Mouse (Mus musculus): ENCODE measurements at regions not wholly inside any gene's neighbourhood (a gene's known extent, or its start where the extent isn't known, plus 50 kb on each side); places are given as distances from the start of the nearest gene placed in this dataset.

DNA sequence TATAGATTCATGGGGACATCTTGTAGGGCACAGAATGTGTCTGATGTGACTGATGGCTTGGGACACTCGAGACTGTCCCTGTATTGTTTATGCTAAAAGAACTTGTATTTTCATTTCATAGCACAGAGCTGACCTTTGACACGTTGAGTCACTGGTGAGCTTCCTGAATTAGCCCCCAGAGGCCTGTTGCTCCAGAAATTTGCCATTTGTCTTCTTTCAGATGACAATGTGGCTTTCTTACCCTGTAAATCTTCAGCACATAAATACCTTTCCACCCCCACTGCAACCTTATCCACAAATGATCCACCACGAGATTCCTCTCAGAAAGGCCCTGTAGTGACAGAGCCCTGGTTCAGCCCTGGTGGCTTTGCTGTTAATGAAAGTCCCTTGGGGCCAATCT is 335.5 kb upstream of the Zfp637 start:
- no peak for DNase-seq

DNA sequence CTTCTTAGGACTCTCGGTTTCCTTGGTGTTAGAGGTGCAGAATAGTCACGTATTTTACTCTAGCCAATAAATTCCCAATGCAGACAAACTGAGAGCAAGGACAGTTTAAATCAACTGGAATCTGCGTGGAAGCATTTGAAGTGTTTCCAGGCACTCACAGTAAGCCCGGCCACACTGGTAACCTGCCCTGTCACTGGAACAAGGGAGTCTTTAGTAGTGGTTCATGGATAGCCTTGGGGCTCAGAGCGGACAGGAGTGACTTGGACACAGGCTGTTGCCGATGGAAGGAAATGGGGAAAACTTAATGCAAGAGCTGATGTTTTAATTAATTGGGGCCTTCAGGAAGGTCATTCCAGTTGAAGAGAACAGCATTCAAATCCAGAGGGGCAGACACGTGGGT is 334.4 kb upstream of the Zfp637 start:
- DNase-seq, result no peak

DNA sequence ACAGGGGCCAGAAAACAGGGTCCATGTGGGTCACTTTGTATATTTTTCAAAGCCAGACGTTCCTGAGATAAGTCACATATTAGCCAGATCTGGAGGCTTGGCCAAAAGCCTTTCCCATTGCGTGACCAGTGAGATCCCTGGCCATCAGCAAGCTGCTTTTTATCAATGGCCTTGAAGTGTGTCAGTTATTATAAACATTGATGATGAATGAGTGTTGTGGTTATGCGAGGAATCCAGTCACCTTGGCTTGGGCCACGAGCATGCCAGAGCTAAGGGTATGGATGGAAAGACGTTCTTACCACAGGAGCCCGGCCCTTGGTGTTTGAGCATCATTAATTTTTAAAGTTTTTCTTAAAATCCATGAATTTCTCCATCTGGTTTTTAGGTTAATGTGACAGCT is 332.1 kb upstream of the Zfp637 start:
- DNase-seq, result no peak

DNA sequence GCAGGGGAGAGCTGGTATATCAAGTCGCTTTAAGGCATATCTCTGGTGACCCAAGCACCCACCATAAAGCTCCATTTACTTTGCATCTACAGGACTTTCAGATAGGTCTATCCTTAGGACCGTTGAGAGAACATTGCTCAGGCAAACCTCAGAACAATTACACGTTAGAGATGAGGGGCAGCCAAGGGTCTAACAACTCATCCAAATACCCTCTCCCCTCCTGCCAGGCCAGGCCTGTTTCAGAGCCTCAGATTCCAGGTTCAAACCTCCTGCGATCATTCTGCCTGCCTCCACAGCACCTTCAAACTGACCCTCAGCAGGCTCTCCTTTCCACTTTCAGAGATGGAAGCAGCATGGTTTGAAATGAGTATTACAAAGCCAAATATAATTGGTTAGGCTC is 331.0 kb upstream of the Zfp637 start:
- DNase-seq, result no peak

DNA sequence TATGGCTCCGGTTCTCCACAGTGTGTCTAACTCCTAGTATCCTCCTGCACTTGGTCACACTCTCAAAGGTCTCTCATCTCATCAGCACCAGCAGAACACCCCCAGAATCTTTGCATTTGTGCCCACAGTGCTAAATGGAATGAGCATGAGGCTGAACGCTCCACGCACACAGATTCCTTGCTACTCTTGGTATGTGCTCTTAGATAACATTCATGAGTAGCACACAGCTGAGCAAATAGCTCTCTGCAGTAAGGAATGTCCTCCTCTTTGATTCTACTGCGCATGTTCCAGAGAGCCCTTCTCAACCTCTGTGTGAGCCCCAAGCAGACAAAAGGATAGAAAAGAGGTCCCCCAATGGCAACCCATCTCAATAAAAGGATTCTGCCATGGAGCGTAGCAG is 326.1 kb upstream of the Zfp637 start:
- no peak for DNase-seq

DNA sequence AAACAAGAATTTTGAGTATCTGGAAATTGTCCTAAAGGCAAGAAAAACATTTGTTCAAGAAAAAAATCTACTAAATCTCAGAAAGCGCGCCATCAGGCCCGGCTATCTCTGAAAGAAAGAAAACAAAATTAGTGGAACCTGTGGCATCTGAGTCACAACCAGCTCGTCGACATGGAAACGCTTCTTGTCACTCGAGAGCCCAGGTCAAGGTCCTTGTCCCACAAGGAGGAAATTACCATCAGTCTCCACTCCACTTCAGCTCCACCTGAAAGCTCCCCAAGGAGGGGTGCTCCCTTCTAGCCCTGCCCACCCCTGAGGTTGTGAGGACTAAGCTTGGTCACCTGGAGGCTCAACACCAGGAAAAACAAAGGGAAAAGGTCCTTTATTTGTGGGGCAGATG is 324.1 kb upstream of the Zfp637 start:
- no peak for DNase-seq

DNA sequence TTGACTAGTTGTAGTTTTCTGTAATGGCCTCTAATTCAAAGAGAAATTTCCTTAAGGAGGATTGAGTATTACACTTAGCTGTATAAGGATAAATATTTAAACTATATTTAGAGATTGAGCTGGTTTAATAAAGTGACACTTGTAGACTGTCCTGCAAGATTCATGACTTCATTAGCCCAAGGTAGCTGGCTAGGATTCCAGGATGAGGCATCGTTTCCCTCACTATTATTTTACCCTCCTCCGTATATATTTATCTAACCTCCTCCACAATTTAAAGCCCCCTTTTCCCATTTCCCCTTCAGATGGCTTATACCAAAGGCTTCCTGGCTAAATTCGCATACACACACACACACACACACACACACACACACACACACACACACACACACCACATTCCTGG is 322.0 kb upstream of the Zfp637 start:
- no peak for DNase-seq

DNA sequence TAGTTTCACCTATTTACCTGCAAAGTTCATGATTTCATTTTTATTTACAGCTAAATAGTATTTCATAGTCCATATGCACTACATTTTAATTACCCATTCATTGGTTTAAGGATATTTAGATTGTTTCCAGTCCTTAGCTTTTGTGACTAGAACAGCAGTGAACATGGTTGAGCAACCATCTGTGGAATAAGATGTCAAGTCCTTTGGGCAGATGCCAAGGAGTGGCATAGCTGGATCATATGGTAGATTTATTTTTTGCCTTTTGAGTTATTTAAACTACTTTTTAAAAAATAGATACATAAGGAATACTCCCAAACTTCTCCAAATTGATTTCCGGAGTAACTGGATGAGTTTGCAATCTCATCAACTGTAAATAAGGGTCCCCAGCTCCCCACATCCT is 321.5 kb upstream of the Zfp637 start:
- no peak for DNase-seq

DNA sequence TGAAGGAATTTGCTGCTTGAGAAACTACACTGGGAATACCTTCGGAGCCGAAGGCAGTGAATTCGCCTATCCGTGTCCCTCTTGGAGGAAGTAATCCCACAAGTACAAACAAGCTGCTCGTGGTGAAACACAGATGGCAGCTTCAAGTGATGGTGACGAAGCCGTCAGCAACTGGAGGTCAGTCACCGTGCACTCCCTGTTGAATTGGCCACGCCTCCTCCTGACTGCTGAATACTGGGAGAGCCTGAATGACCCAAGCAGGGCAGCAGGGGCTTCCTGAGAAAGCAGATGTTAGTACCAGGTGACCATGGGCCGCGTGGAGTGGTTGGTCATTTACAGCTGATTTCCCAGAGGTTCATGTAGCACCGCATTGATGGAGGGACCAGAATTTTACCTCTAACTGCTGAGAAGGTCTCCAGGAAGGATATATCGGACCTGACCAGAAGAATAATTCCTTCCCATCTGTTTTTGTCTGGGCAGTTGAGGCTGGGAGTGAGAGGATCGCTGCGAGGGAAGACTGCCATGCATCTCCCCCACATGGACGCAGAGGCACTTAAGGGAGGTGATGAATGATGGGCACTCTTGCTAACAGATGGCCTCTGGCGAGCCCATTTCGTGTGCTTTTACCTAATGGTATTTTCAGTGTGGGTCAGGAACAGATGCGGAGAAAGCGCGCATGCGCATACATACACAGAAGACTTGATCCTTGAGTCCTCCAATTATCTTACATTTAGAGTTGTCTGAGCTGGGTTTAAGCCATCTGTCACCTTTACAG is 314.6 kb upstream of the Zfp637 start:
- DNase-seq, result no peak

DNA sequence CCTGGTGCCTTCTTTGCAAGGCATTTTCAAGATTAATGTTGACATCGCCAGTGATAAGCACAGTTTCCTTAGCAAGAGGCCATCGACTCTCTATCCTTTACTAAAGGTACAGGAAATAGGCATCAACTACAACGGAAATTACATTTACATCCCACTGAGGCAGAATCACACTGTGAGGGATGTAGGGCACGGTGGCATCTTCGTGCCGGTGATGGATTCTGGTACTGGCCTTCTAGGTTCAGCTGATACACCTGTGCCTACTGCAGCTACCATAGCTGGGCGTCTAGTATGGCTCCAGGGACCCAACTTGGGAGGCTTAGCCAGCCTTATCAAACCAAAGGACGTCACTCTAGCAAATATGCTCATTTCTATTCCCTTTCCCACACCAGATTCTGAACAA is 313.5 kb upstream of the Zfp637 start:
- DNase-seq, result no peak

DNA sequence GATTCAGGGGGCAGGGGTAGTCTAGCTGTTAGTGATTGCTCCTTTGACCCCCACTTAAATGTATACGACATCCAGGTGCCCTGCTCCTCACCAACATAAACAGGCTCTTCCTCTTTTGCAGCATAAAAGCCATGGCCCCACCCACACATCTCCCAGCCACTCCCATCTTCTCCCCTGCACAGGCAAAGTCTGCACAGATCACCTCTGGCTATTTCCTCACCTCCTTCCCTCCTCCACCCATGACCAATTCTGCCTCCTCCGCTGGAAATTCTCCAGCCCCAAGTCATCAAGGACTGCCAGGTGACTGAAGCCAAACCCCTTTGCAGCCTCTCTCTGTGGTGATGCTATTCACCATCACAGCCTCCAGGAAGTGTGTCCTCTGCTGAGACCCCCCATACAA is 306.8 kb upstream of the Zfp637 start:
- no peak for DNase-seq

DNA sequence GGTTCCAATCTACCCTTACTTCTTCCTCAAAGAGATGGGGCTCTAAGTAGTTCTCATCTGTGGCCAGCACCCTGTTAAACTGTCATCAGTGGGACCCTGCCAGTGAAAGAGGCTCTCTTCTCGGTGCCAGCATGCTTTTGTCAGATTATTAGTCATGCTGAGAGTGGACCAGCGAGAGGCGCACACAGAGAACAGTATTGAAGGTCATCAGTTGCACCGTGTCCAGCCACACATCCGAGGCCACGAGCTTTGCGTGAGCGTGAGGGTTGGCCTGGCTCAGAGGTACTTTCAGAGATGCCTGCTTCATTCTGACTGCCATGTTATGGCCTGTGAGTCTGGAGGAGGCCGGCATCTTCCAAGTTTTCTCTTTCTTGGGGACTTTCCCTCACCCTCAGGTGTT is 306.0 kb upstream of the Zfp637 start:
- no peak for DNase-seq

DNA sequence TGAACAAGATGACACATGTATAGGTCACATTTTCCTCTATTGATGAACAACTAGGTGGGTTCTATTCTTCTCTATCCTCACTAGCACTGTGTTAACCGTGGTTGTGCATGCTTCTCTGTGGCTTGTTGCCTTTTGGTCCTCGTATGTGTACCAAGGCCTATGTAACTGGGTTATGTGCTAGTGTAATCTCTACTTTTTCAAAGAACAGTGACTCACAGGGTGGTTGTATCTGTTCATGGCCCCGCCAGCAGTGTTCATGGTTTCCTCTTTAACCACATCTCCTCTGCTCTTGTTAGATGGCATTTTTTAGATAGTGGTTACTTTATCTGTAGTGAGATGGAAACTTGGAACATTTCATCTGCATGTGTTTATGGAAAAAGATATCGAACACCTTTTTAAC is 304.9 kb upstream of the Zfp637 start:
- DNase-seq, result no peak

DNA sequence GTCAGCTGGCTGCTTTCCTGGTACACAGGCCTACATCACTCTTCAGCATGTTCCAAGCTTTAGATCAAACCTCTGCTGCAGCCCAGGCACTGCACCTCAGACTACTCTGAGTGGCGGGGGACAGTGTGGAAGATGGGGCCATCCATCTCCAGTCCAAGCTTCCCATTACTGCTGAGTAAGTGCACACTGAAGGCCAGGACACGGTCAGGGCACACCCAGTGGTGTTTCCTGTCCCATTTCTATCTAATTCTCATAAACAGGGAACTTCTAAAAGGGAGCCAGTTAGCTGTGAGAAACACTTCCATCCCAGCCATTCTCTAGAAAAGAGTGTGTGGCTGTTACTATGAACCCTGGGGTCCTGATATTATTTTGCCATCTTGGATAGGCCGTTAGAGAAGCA is 298.5 kb upstream of the Zfp637 start:
- no peak for DNase-seq

DNA sequence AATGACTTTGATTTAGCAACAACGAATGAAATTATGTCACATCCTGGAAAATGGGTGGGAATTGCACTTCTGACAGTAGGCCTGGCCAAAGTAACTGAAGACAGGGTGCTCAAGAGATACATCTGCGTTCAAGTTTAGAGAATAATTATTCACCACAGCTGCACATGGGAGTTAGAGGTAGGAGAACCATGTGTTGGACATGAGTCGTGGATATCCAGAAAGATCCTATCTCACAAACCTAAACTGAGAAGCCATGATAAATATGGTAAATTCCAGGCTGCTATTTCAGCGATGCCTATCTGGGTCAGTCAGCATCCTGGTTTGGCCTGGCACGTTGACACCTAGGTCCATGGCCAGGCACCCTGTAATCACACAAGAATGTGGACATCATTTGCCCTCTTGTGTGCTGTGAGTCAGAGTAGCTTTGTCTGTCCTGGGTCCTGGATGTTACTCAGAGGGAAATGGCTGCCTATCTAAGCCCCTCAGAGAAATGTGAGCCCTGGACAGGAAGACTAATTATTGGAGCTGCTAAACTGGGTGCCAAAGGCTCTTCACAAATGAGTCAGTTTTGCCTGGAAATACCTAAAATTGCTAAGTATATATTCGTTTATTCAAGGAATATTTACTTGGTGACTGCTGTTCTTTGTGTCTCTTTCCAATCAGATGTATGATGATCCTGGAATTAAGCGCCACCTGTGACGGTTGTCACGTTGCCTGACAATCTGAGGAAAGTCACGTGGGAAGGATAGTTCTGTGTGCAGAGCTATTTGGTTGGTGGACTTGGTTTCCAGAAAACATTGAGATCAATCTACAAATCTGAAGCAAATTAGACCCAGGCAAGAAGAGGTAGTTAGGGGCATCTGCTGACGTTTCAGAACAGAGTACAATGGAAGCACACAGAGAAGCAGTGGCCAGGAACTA is 296.4 kb upstream of the Zfp637 start:
- no peak for DNase-seq

DNA sequence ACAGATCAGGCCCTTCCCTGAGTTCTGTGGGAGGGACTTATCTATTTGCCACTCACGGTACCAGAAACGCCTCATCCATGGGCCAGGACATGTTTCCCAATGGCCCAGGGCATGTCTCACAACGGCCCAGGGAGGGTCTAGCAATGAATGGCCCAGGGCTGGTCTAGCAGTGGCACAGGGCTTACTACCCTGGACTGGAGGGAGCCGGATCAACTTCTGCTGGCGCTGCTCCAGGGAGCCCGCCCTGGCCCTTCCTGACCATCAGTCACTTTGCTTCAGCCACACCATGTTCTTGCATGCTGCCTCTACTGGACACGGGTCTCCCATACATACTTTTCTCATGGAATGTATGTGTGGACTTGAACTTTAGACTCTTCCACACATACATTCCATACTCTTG is 290.1 kb upstream of the Zfp637 start:
- DNase-seq, result no peak

DNA sequence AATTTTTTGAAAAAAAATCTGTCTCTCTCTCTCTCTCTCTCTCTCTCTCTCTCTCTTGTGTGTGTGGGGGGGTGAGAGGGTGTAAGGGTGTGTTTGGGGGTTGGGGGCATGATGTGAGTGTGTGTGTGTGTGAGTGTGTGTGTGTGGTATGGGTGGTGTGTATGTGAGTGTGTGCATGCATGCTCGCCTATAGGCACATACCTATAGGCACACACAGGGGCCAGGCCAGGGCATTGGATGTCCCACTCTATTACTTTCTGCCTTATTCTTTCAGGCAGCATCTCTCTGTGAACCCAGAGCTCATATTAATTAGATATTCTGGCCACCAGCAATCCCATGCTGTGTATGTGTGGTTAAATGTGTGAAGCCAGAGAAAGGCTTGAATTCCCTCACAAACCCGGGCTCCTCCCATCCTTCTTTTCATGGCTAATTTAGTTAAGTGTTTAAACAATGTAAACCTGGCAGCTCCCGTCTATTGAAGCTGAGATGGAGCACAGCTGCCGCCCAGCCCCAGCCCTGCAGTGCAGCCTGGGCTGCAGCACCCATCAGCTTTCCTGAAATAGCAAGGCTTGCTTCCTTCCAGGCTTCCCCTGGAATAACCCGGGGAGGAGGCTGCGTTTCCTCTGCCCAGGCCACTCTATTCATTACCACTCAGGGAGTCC is 288.8 kb upstream of the Zfp637 start:
- no peak for DNase-seq

DNA sequence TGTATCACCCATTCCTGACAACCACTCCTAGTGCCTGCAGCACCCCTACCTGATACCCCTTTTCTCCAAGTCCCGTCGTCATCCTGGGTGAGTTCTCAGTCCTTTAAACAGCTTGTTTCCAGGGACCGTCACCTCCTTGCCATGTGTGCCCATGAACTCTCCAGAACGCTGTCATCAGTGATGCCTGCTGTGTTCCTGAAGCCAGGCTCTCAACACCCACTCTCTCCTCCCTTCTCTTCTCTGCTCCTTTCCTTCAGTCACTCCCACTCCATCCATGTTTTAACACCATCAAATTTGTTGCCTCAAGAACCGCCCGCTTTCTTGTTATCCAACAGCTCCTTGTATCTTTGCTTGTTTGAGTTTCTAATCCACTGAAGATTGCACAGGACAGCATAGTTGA is 277.8 kb upstream of the Zfp637 start:
- DNase-seq, result no peak

DNA sequence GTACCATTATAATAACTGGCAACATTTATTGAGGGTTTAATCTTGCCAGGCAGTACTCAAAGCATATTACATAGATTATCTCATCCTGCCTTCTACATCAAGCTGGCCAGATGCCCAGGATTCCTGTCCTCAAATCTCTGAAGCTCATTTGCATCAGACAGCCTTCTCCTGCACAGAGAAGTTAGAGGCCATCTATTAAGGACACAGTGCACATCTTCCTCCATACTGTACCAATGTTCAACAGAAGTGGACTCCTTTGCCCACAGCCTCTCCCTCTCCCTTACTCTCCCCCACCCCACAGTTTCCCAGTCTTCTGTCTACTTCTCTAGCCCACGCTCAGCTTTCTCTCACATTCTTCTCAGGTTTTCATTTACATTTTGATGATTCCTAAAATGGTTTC is 277.3 kb upstream of the Zfp637 start:
- DNase-seq, result no peak

DNA sequence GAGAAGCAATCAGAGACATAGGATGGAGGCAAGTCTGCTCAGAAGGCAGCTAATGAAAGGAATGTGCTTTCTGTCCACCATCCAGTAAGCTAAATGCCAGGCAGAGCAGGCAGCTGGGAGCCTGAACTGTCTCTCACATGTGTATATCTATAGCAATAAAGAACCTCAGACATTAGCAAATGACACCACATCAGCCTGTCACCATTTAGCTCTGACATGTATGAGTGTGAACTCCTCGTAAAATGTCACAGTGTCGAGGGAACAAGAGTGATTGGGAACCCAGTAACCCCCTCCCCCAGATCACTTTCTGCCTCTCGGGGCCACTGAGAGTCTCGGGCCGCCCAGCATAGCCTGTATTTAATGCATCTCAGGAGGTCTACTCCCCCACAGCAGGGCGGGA is 274.2 kb upstream of the Zfp637 start:
- DNase-seq, result no peak

DNA sequence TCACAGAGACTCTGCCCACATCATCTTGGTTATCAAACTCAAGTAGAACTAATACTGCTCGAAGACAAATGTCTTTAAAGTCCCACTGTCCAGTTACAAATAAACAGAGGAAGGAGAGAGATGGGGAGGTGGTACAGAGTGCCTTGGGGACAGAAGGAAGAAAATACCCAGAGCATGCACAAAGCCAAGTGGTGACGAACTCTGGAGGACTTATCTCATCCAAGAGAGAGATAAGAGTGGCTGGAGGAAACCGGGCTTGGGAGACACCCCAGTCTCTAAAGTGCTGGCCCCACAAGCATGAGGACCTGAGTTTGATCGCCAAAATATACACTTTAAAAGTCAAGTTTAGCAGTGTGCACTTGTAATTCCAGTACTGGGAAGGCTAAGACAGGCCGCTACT is 273.3 kb upstream of the Zfp637 start:
- no peak for DNase-seq

DNA sequence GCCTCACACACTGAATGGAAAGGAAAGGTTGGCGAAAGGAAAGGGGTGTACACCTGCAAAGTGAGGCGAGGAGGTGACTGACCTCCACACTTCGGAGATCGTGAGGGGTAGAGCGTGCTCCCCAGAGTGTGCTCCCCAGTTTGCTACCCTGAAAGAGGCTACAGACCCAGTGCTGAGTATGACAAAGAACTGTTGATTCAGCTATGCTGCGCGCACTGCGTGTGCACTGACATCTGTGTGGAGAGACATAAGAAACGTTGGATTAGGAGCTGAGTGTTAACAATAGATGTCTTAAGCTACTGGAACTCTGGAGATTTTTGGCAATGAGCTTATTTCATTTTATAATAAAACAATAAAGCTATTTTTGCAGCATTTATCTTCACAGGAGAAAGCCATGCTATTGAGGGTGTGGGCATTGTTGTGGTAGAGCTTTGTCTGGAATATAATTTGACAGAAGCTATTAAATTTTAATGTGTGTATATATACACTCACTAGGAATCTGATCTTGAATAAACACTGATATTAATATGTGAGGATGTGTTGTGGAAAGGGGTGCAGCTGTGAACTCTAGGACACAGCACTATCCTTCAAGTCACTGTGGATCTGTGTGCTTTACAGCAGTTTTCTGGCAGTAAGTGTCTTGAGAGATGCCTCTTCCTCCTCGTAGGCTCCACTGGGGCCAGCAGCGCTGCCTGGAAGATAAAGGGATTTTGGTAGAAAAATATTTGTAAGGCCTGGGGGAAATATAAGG is 271.2 kb upstream of the Zfp637 start:
- no peak for DNase-seq

DNA sequence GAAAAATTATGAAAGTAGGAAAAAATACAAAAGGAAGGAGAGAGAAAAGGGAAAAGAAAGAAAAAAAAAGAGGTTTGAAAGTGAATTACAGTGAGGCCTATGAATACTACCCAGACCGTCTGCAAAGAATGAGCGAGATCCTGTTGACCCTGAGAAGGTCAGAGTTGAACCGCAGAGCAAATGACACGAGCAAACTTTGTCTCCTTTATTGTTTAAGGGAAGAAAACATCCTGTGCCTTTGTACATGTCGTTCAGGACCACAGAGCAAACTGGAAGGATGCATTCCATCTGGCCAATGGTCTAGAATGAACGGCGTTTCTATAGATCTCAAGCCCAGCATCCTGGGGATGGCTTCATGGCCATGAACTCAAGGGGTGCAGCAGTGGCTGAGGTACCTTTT is 270.6 kb upstream of the Zfp637 start:
- no peak for DNase-seq

All from layer of hippocampus, postnatal 36 days (tissue).